Mouse (Mus musculus): ENCODE measurements around the gene Ddx42. TPM values are rescaled to one million over a fixed set of nuclear protein-coding genes. Genes with fewer than 3 reads are reported as not detected.

The Ddx42 gene
- polyA plus RNA-seq, 2 experiments = 50.4 to 63.9 TPM

GRCm38 (mm10) chr11:106175081-106175480, 41.6 kb upstream of the Ddx42 start:
- Histone ChIP-seq H3K27ac (replicated peaks; ENCODE audit: low read depth, low read length) (no peak overlapping the region), H3K4me2 (replicated peaks; ENCODE audit: low read depth, low read length, severe bottlenecking) (no peak overlapping the region), H3K27me3 (ENCODE audit: control insufficient read depth, insufficient read depth, low read length) (no peaks in the 10 kb centered on the region), H3K4me1 (ENCODE audit: control insufficient read depth, insufficient read depth, low read length) (no peaks in the 10 kb centered on the region), H3K9ac (ENCODE audit: low read depth, low read length, severe bottlenecking) (no peak overlapping the region), H3K9me3 (ENCODE audit: control insufficient read depth, low read length) (no peaks in the 10 kb centered on the region), H3K36me3 (ENCODE audit: control insufficient read depth, insufficient read depth, low read length) (peaks cover 16% of the 10 kb centered on the region; the same call in 1 of the 2 replicates), H3K4me3 (replicated peaks; ENCODE audit: low read length) (no peak overlapping the region)
- no peak for TF ChIP-seq POLR2A (IDR thresholded peaks at IDR 0.05; ENCODE audit: borderline replicate concordance, extremely low read depth, insufficient read depth, insufficient read length)
- WGBS = 37% methylated on average over 3 of the region's 3 CpGs
- no peak for DNase-seq (ENCODE audit: low spot score)
- ATAC-seq (ENCODE audit: low FRiP score, low read depth) = no peak

GRCm38 (mm10) chr11:106176372-106176771, 40.4 kb upstream of the Ddx42 start:
- ATAC-seq (ENCODE audit: low FRiP score, low read depth) (no peak), DNase-seq (ENCODE audit: low spot score) (no peak)
- no peak overlapping the region for H3K4me3 ChIP-seq (replicated peaks; ENCODE audit: low read length)
- no peak overlapping the region for H3K27ac ChIP-seq (replicated peaks; ENCODE audit: low read depth, low read length)
- no peaks in the 10 kb centered on the region for H3K9me3 ChIP-seq (ENCODE audit: control insufficient read depth, low read length)
- no peak overlapping the region for H3K4me2 ChIP-seq (replicated peaks; ENCODE audit: low read depth, low read length, severe bottlenecking)
- no peaks in the 10 kb centered on the region for H3K4me1 ChIP-seq (ENCODE audit: control insufficient read depth, insufficient read depth, low read length)
- 81% methylated on average over 5 of the region's 5 CpGs for WGBS
- no peaks in the 10 kb centered on the region for H3K27me3 ChIP-seq (ENCODE audit: control insufficient read depth, insufficient read depth, low read length)
- no peak overlapping the region for H3K9ac ChIP-seq (ENCODE audit: low read depth, low read length, severe bottlenecking)
- TF ChIP-seq POLR2A (IDR thresholded peaks at IDR 0.05; ENCODE audit: borderline replicate concordance, extremely low read depth, insufficient read depth, insufficient read length) = no peak
- peaks cover 10% of the 10 kb centered on the region; the same call in 1 of the 2 replicates for H3K36me3 ChIP-seq (ENCODE audit: control insufficient read depth, insufficient read depth, low read length)

- TF ChIP-seq POLR2A (IDR thresholded peaks at IDR 0.05; ENCODE audit: borderline replicate concordance, extremely low read depth, insufficient read depth, insufficient read length) = no peak
- H3K36me3 ChIP-seq (ENCODE audit: control insufficient read depth, insufficient read depth, low read length) = peaks cover 8% of the 10 kb centered on the region; the same call in 1 of the 2 replicates
Measured at GRCm38 (mm10) chr11:106178036-106178782, 38.5 kb upstream of the Ddx42 start.

GRCm38 (mm10) chr11:106179711-106180448, 36.8 kb upstream of the Ddx42 start:
- ATAC-seq (ENCODE audit: low FRiP score, low read depth) = no peak
- Histone ChIP-seq H3K4me3 (replicated peaks; ENCODE audit: low read length) (no peak overlapping the region), H3K4me2 (replicated peaks; ENCODE audit: low read depth, low read length, severe bottlenecking) (no peak overlapping the region), H3K36me3 (ENCODE audit: control insufficient read depth, insufficient read depth, low read length) (peaks cover 14% of the 10 kb centered on the region), H3K4me1 (ENCODE audit: control insufficient read depth, insufficient read depth, low read length) (no peaks in the 10 kb centered on the region), H3K27ac (replicated peaks; ENCODE audit: low read depth, low read length) (no peak overlapping the region), H3K9ac (ENCODE audit: low read depth, low read length, severe bottlenecking) (no peak overlapping the region), H3K9me3 (ENCODE audit: control insufficient read depth, low read length) (no peaks in the 10 kb centered on the region), H3K27me3 (ENCODE audit: control insufficient read depth, insufficient read depth, low read length) (no peaks in the 10 kb centered on the region)
- no peak for DNase-seq (ENCODE audit: low spot score)
- no peak for TF ChIP-seq POLR2A (IDR thresholded peaks at IDR 0.05; ENCODE audit: borderline replicate concordance, extremely low read depth, insufficient read depth, insufficient read length)
- 81% methylated on average over 7 of the region's 7 CpGs for WGBS

More at GRCm38 (mm10) chr11:106178036-106178782, 38.5 kb upstream of the Ddx42 start:
- Histone ChIP-seq H3K4me2 (replicated peaks; ENCODE audit: low read depth, low read length, severe bottlenecking) (no peak overlapping the region), H3K4me3 (replicated peaks; ENCODE audit: low read length) (no peak overlapping the region), H3K27me3 (ENCODE audit: control insufficient read depth, insufficient read depth, low read length) (no peaks in the 10 kb centered on the region), H3K9me3 (ENCODE audit: control insufficient read depth, low read length) (no peaks in the 10 kb centered on the region), H3K4me1 (ENCODE audit: control insufficient read depth, insufficient read depth, low read length) (no peaks in the 10 kb centered on the region), H3K9ac (ENCODE audit: low read depth, low read length, severe bottlenecking) (no peak overlapping the region), H3K27ac (replicated peaks; ENCODE audit: low read depth, low read length) (no peak overlapping the region)
- 59% methylated on average over 5 of the region's 5 CpGs for WGBS
- ATAC-seq (ENCODE audit: low FRiP score, low read depth) = no peak
- no peak for DNase-seq (ENCODE audit: low spot score)

- Histone ChIP-seq H3K27ac (replicated peaks; ENCODE audit: low read depth, low read length) (no peak overlapping the region), H3K27me3 (ENCODE audit: control insufficient read depth, insufficient read depth, low read length) (no peaks in the 10 kb centered on the region), H3K4me2 (replicated peaks; ENCODE audit: low read depth, low read length, severe bottlenecking) (no peak overlapping the region), H3K4me3 (replicated peaks; ENCODE audit: low read length) (no peak overlapping the region), H3K4me1 (ENCODE audit: control insufficient read depth, insufficient read depth, low read length) (no peaks in the 10 kb centered on the region), H3K9ac (ENCODE audit: low read depth, low read length, severe bottlenecking) (no peak overlapping the region), H3K36me3 (ENCODE audit: control insufficient read depth, insufficient read depth, low read length) (peaks cover 19% of the 10 kb centered on the region), H3K9me3 (ENCODE audit: control insufficient read depth, low read length) (no peaks in the 10 kb centered on the region)
- TF ChIP-seq POLR2A (IDR thresholded peaks at IDR 0.05; ENCODE audit: borderline replicate concordance, extremely low read depth, insufficient read depth, insufficient read length) = no peak
- 86% methylated on average over 2 of the region's 2 CpGs for WGBS
- ATAC-seq (ENCODE audit: low FRiP score, low read depth) (no peak), DNase-seq (ENCODE audit: low spot score) (no peak)
Measured at GRCm38 (mm10) chr11:106180449-106180801, 36.3 kb upstream of the Ddx42 start.
